Mouse (Mus musculus): Measurements from ENCODE around the gene Shcbp1l.
"Not testable (repeated sequence)": the region's sequence is repeated elsewhere in the genome, so short reads cannot be mapped to it uniquely, and the experiment has no call there.

DNA sequence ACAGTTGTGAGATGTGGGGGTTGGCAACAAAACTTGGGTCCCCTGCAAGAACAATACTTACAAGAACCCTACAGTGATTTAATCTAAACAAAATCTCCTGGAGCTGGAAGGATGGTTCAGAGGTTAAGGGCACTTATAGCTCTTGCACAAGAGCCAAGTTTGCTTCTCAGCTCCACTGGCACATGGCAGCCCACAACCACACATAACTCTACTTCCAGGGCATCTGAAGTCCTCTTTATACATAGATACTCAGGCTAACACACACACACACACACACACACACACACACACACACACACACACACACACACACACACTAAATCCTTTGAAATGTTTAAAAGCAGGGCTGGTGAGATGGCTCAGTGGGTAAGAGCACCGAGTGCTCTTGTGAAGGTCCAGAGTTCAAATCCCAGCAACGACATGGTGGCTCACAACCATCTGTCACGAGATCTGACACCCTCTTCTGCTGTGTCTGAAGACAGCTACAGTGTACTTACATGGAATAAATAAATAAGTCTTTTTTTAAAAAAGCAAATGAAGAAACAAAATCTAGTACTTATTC, 8.6 kb upstream of the Shcbp1l start:
- TF ChIP-seq CTCF (IDR thresholded peaks at IDR 0.05; ENCODE audit: control insufficient read depth, insufficient read depth, low read length); POLR2A (IDR thresholded peaks at IDR 0.05; ENCODE audit: borderline replicate concordance, control insufficient read depth, low read depth, low read length): not testable (repeated sequence)
